Mouse (Mus musculus) olfactory bulb, adult 2 months (tissue): ENCODE measurements around the gene Sh3kbp1. TPM values are rescaled to one million over a fixed set of nuclear protein-coding genes. Genes with fewer than 3 reads are reported as not detected.

ENCODE experiments used
- H3K27ac ChIP-seq: fragments of 200-500 bp; 2 replicates; pipeline ENCODE4 v1.5.1; 2012; ENCODE audit warnings: low read depth, low read length; ENCODE audit not compliant: insufficient read depth
- H3K4me1 ChIP-seq: fragments of 200-500 bp; 2 replicates; pipeline ENCODE4 v1.6.1; 2012; ENCODE audit warnings: low read length; ENCODE audit not compliant: control insufficient read depth, insufficient read depth
- H3K4me3 ChIP-seq: fragments of 200-500 bp; 2 replicates; pipeline ENCODE4 v1.5.1; 2012; ENCODE audit warnings: mild to moderate bottlenecking, low read depth, low read length, moderate library complexity; ENCODE audit not compliant: insufficient read depth
- CTCF ChIP-seq: fragments of 200-500 bp; IDR thresholded peaks from 2 replicates; pipeline ENCODE4 v1.5.1; 2012; ENCODE audit warnings: low read depth, mild to moderate bottlenecking, low read length, moderate library complexity; ENCODE audit not compliant: insufficient read depth
- POLR2A ChIP-seq: fragments of 200-500 bp; IDR thresholded peaks from 2 replicates; pipeline ENCODE4 v1.6.1; 2012; ENCODE audit warnings: mild to moderate bottlenecking, low read depth, low read length, moderate library complexity; ENCODE audit not compliant: insufficient read depth
- WGBS: fragments of 180-500 bp; shearing (Covaris S2); methylation state at CpG from one replicate; pipeline ENCODE4 v1.1.7; 2018; 5-methylcytosine and 5-hydroxymethylcytosine counted together
- polyA plus RNA-seq: library from polyadenylated mRNA; stranded (reverse); fragments of >200 nt; gene quantifications from 2 replicates; pipeline ENCODE4 v1.2.4, GENCODE M21; 2012; ENCODE audit warnings: low replicate concordance; ENCODE audit not compliant: missing spikeins, insufficient read depth, insufficient read length

The Sh3kbp1 gene
- polyA plus RNA-seq, 1 experiment: 177 TPM

DNA sequence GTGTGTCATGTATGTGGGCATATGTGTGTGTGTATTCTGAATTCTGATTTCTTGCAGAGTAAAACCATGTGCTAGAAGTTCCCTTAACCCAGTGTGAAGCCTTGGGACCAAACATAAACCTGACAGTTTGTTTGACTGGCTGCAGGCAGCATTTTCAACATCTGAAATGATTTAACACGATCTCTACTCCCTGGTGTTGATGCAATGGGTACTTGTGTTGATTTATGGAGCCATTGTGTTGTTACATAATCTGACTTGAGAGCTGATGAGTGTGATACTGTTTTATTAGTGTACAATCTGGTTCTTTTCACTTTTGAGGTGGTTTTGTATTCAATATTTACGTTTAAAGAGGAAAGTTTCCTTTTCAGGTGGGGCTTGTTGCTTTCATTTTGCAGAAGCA, 204.1 kb downstream of the Sh3kbp1 start:
- H3K4me3 ChIP-seq: no peak overlapping the region
- TF ChIP-seq POLR2A: no peak
- no peak for TF ChIP-seq CTCF
- H3K4me1 ChIP-seq: peaks cover 3% of the 10 kb centered on the region
- H3K27ac ChIP-seq: no peak overlapping the region
- 76% methylated on average over 2 of the region's 2 CpGs for WGBS

DNA sequence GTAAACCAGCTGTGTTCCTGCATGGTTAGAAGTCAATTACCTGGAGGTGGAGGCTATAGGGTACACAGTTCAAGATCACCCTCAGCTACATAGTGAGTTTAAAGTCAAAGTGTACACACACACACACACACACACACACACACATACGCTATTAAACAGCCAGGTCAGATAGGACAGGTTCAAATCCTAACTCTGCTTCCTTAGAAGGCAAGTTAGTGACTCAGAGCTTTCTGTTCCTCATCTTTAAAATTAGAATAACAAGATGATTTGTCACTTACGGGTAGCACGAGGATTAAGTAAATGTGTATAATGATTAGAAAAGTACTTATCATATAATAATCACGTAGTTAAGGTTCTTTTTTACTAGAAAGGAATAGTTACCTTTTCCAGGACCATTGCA, 208.2 kb downstream of the Sh3kbp1 start:
- no peak for TF ChIP-seq POLR2A
- TF ChIP-seq CTCF: no peak
- H3K4me3 ChIP-seq: no peak overlapping the region
- no peak overlapping the region for H3K27ac ChIP-seq
- 88% methylated on average over 4 of the region's 4 CpGs for WGBS
- H3K4me1 ChIP-seq: 0 out of 2 replicates have a peak, but pooled peaks cover 2% of the 10 kb centered on the region

DNA sequence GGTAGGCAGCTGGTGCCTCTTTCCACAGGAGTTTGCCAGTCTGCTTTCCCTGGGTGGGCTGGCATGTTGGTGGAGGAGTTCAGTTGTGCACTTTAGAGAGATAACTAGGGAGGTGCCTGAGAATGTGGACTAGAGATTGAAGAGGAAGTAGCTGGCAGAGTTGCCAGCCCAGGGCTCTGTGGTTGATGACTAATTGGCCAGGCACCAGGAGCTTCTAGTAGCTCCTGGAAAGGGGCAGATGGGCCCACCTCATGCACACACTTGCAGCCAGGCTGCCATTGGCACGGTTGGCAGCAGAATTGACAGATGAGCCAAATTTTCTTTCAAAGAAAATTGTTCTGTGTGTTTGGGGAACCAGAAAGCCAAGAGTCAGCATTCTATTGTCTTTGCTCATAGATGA, 210.3 kb downstream of the Sh3kbp1 start:
- TF ChIP-seq POLR2A (no peak), CTCF (no peak)
- no peak overlapping the region for H3K4me3 ChIP-seq
- WGBS: 46% methylated on average over 1 of the region's 1 CpGs
- no peak overlapping the region for H3K27ac ChIP-seq
- H3K4me1 ChIP-seq: 0 out of 2 replicates have a peak, but pooled peaks cover 2% of the 10 kb centered on the region

DNA sequence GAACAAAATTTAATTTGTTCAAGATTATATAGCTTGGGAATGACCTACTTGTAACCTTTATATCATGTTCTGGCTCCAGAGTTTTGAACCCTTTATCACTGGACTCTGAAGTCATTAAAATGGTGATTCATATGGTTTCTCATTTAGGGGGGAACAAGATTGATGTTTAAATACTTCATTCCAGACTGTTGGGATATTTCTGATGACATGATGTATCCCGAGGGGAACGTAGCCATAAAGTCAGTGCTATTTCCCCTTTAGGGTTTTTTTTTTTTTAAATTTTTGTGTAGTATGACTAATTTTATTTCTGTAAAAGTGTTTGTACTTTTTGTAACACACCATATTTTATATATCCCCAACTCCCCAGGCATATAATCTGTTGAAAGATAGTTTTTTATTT, 212.7 kb downstream of the Sh3kbp1 start:
- Histone ChIP-seq H3K27ac (no peak overlapping the region), H3K4me1 (0 out of 2 replicates have a peak, but pooled peaks cover 2% of the 10 kb centered on the region), H3K4me3 (no peak overlapping the region)
- no peak for TF ChIP-seq CTCF
- TF ChIP-seq POLR2A: no peak
- WGBS: 90% methylated on average over 2 of the region's 2 CpGs

DNA sequence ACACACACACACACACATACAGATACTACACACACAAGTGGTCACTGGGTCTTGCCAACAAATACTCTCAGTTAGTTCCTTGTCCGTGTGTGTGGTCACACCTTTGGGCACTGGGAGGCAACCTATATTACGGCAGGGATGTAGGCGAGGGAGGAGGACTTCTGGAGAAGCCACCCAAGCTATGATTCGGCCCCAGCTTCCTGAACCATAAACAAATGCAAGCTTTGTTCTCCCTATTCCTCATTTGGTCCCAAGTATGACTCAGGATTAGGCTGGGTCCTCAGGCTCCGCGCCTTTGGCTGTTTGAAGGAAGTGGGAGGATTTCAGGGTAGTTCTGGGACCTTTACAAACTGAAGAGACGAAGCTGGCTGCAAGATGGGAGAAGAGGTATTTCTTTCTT, 213.2 kb downstream of the Sh3kbp1 start:
- no peak for TF ChIP-seq CTCF
- Histone ChIP-seq H3K4me3 (no peak overlapping the region), H3K4me1 (0 out of 2 replicates have a peak, but pooled peaks cover 2% of the 10 kb centered on the region), H3K27ac (no peak overlapping the region)
- WGBS: 53% methylated on average over 7 of the region's 7 CpGs

DNA sequence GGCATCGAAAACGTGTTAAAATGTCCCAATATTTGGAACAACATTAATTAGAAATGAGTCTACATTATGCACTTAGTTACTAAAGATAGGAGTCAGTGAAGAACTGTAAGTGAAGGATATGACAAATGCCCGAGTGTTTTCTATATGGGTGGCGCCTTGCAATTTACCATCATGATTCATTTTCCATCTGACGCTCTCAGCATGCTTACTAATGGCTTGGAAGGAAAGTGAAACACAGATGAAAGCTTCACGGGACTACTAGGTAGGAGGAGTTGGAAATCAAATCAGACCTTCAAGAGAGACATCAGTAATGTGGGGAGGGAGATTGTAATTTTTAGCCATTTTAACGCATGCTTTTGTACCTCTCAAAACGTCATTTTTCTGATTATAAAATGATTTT, 223.7 kb downstream of the Sh3kbp1 start:
- no peak overlapping the region for H3K4me3 ChIP-seq
- TF ChIP-seq CTCF: no peak
- TF ChIP-seq POLR2A: no peak
- WGBS: 72% methylated on average over 8 of the region's 8 CpGs
- H3K4me1 ChIP-seq: no peaks in the 10 kb centered on the region
- no peak overlapping the region for H3K27ac ChIP-seq

DNA sequence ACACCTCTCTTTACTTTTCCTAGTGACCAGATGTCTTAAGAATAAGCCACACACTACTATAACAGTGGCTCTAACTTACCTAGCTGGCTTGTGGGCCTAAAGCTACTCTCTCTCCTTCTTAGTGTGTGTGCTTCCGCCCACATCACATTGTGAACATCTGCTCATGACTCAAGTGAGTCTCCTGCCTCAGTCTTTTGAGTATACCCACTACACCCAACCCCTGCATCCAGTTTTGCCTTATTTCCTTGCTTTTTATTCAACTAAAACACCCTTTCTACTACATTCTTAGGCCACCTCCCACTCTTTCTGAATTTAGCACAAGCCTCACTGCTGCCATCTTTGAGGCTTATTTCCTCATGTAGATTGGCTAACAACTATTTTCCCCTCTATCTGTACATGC, 229.8 kb downstream of the Sh3kbp1 start:
- H3K4me1 ChIP-seq: no peaks in the 10 kb centered on the region
- WGBS: 76% methylated on average over 1 of the region's 1 CpGs
- H3K27ac ChIP-seq: no peak overlapping the region
- TF ChIP-seq CTCF (no peak), POLR2A (no peak)
- H3K4me3 ChIP-seq: no peak overlapping the region

DNA sequence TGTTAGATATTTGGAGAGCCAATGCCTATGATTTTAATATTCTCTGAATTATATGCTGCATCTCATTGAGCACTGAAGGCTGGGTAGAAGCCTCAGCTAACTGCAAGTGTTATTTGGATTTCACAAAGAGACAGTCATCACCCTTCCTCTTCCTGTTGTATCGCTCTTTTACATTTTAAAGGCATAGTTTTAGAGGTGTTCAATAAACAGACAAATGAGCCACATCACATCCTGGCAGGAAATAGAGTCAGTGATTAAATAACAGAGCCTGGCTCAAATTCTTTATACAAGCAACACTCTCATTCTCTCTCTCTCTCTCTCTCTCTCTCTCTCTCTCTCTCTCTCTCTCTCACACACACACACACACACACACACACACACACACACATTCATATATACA, 231.1 kb downstream of the Sh3kbp1 start:
- no peak for TF ChIP-seq CTCF
- TF ChIP-seq POLR2A: no peak
- Histone ChIP-seq H3K4me3 (no peak overlapping the region), H3K27ac (no peak overlapping the region), H3K4me1 (no peaks in the 10 kb centered on the region)
- WGBS: 65% methylated on average over 1 of the region's 1 CpGs

DNA sequence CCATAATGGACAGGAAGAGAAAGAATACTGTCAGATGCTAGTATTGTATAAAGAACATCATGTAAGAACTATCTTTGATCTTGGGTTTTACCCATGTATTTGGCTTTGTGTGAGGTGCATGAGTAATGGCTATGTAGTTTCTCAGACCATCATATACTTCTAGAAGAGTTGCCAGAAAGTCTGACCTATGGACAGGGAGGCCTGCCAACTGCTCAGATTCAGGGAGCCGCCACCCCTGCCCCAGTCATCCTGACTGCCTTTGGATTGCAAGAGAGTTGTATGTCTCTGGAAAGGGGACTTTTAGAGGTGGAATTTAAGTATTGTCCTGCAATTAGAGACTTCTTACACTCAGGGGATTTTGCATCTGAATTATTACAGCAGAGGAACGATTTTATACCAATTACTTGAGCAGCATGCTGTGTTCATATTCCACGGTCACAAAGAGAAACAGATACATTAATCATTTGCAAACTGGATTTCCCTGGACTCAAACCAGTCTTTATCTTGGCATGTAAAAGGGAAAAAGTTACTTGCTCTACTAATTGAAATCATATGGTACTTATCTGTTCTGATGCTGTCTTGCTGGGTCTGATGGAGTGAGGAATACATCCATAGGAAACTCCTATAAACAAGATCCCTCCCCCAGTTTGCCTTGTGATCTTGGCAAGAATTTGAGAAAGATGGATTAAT, 233.9 kb downstream of the Sh3kbp1 start:
- TF ChIP-seq POLR2A (no peak), CTCF (no peak)
- Histone ChIP-seq H3K27ac (no peak overlapping the region), H3K4me3 (no peak overlapping the region), H3K4me1 (no peaks in the 10 kb centered on the region)
- 77% methylated on average over 3 of the region's 3 CpGs for WGBS
